ENCODE assay signal across 7 mouse cellular contexts in the genomic region with DNA sequence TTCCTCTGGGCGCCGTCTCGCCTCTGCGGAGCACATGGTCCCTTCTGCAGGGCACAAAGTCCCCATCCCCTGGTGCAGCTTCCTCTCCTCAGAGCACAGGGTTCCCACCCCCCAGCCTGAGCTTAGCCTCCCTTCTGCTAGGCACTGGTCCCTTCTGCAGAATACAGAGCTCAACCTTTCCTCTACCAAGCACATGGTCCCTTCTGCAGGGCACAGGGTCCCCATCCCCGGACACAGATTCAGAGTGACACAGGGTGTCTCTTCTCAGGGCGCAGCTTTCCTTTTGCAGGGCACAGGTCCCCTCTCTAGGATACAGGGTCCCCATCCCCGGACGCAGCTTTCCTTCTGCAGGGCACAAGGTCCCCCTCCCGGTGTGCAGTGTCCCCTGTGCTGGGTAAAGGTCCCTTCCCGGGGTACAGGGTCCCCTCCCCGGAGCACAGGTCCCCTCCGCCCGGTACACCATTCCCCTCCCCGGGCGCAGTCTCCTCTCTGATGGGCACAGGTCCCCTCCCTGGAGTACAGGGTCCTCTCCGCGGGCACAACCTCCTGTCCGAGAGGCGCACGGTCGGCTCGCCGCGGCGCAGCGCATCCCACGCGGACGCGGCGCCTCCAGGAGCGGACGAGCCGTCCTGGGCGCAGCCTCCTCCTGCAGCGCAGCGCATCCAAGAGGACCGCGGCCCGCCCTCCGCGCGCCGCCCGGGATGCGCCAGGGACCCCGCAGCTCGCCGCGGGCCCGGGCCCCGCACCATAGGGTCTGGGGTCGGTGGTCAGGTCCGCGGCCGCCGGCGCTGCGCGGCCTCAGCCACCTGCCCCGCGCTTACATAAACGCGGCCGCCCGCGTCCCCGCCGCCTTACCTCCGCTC. TPM values are rescaled to one million over a fixed set of nuclear protein-coding genes. Genes with fewer than 3 reads are reported as not detected.
DNase-seq lines count a peak whose midpoint lies in the region; ATAC-seq and TF ChIP-seq lines count a peak whose summit lies in the region.

No protein-coding gene starts in this region.

- no peaks in the 10 kb centered on the region; the same call in 1 of the 2 replicates for H3K9me3 ChIP-seq in forebrain, embryonic 13.5 days (replicated peaks)

- peak; percentile 82 for ATAC-seq in forebrain, embryonic 13.5 days
- peak; percentile 17; the same call in 1 of the 2 replicates for ATAC-seq in megakaryocyte-erythroid progenitor cell, adult 5-6 weeks (replicated peaks; ENCODE audit: low FRiP score, low TSS enrichment, poor library complexity, severe bottlenecking)

- H3K27me3 ChIP-seq in forebrain, embryonic 13.5 days, result peaks cover 24% of the 10 kb centered on the region
- no peaks in the 10 kb centered on the region for H3K27me3 ChIP-seq in testis, adult 2 months (ENCODE audit: control insufficient read depth, insufficient read depth, low read length)

- peak overlapping the region; percentile 75 for H3K4me3 ChIP-seq in forebrain, embryonic 13.5 days
- H3K4me3 ChIP-seq in testis, adult 2 months (ENCODE audit: control insufficient read depth, low read depth, low read length), result peak overlapping the region; percentile 95

- H3K27ac ChIP-seq in forebrain, embryonic 13.5 days, result peak overlapping the region; percentile 66
- no peak overlapping the region for H3K27ac ChIP-seq in testis, adult 2 months (ENCODE audit: control insufficient read depth, insufficient read depth, low read depth, low read length)

- peaks cover 17% of the 10 kb centered on the region for H3K4me1 ChIP-seq in forebrain, embryonic 13.5 days
- H3K4me1 ChIP-seq in testis, adult 2 months (ENCODE audit: control insufficient read depth, insufficient read depth, low read length), result peaks cover 12% of the 10 kb centered on the region

- H3K4me2 ChIP-seq in forebrain, embryonic 13.5 days, result peak overlapping the region; percentile 98

- H3K36me3 ChIP-seq in forebrain, embryonic 13.5 days (ENCODE audit: poor library complexity, severe bottlenecking), result no peaks in the 10 kb centered on the region
- no peaks in the 10 kb centered on the region for H3K36me3 ChIP-seq in testis, adult 2 months (ENCODE audit: control insufficient read depth, insufficient read depth, low read length)

- peak overlapping the region; percentile 81 for H3K9ac ChIP-seq in forebrain, embryonic 13.5 days

- under 1% methylated on average over 70 of the region's 70 CpGs for WGBS in forebrain, embryonic 13.5 days

- no peak for TF ChIP-seq POLR2A in testis, adult 2 months (IDR thresholded peaks at IDR 0.05; ENCODE audit: control insufficient read depth, low read depth, low read length)

- DNase-seq in 3134 (ENCODE audit: extremely low read depth, insufficient read length, low spot score), result peak; percentile 58
- peak; percentile 30 to 34 for DNase-seq in B cell, adult 2 months
- peak; percentile 66 for DNase-seq in cerebellum, adult 11-12 months
- peak; percentile 48 for DNase-seq in induced T-regulatory cell, adult 2 months (ENCODE audit: low read depth)

- no peak for TF ChIP-seq CTCF in testis, adult 2 months (IDR thresholded peaks at IDR 0.05; ENCODE audit: control insufficient read depth, insufficient read depth, insufficient replicate concordance, low read depth, low read length)

RNA-seq across cellular contexts. Expression of gene Adarb1, which starts 0.6 kb away (rescaled TPM):
- polyA plus RNA-seq in forebrain, embryonic 13.5 days (2015; fragmentation: Nextera tagmentation; extraction: Ambion mirVana), result 7.9 and 8.8 TPM in 2 replicates
- 0.28 TPM in 1 of 2 replicates, not detected in the other for total RNA-seq in megakaryocyte-erythroid progenitor cell, adult 5-6 weeks (2014; fragmentation: Nextera tagmentation)
- total RNA-seq in megakaryocyte-erythroid progenitor cell, adult 5-6 weeks (2017), result 1.1 and 3.9 TPM in 2 replicates
- 10.9 and 12.9 TPM in 2 replicates for polyA plus RNA-seq in testis, adult 2 months (2012; rRNA removed)
